Mouse (Mus musculus) CH12.LX (cell line): ENCODE data around the gene Insm1. TPM values are rescaled to one million over a fixed set of nuclear protein-coding genes. Genes with fewer than 3 reads are reported as not detected.

ENCODE experiments used
- DNase-seq: peaks from one replicate; pipeline ENCODE4 v3.0.0-alpha.2; 2013; ENCODE audit errors: extremely low read depth
- H3K27ac ChIP-seq: 2 replicates; pipeline ENCODE4 v1.5.1; 2012; ENCODE audit warnings: low read depth, mild to moderate bottlenecking, control low read depth, moderate library complexity; ENCODE audit not compliant: insufficient read depth
- H3K27me3 ChIP-seq: replicated peaks from 2 replicates; pipeline ENCODE3; 2012; ENCODE audit warnings: inconsistent platforms
- H3K36me3 ChIP-seq, 2 experiments: replicated peaks in 1 of 2; 2 replicates each; pipeline versions ENCODE3 to v1.6.1; 2012; ENCODE audit warnings: inconsistent platforms in 1 of 2, low read length in 1 of 2, mild to moderate bottlenecking in 1 of 2, mixed read lengths in 1 of 2, moderate library complexity in 1 of 2; ENCODE audit not compliant: control insufficient read depth in 1 of 2, insufficient read depth in 1 of 2
- H3K4me1 ChIP-seq, 2 experiments: 2 replicates each; pipeline ENCODE4 v1.6.1; 2012; ENCODE audit warnings: inconsistent platforms in 1 of 2, moderate library complexity in 1 of 2; ENCODE audit not compliant: insufficient read depth in 2 of 2, control insufficient read depth in 1 of 2
- H3K4me2 ChIP-seq: 2 replicates; pipeline ENCODE4 v1.6.1; 2012; ENCODE audit warnings: low read depth, mild to moderate bottlenecking, control low read depth; ENCODE audit not compliant: poor library complexity, insufficient read depth, severe bottlenecking
- H3K4me3 ChIP-seq, 3 experiments: fragments of 150-350 bp in 1 of 3; sonication (generic) in 1 of 3; replicated peaks in 1 of 3; 2 replicates each; pipeline versions ENCODE3 to v1.5.1; 2011 to 2012; ENCODE audit warnings: low read depth in 2 of 3, low read length in 2 of 3, mild to moderate bottlenecking in 2 of 3, moderate library complexity in 2 of 3, control low read depth in 1 of 3, improper control_type of control experiment in 1 of 3, inconsistent platforms in 1 of 3, mixed read lengths in 1 of 3; ENCODE audit not compliant: poor library complexity in 1 of 3
- H3K79me2 ChIP-seq: replicated peaks from 2 replicates; pipeline ENCODE4 v1.6.1; 2012; ENCODE audit warnings: mild to moderate bottlenecking, moderate library complexity; ENCODE audit not compliant: control insufficient read depth, poor library complexity, insufficient read depth, severe bottlenecking; ENCODE audit errors: extremely low read depth
- H3K9ac ChIP-seq: 2 replicates; pipeline ENCODE4 v1.6.1; 2012; ENCODE audit warnings: low read depth, mild to moderate bottlenecking, control low read depth, moderate library complexity; ENCODE audit not compliant: insufficient read depth
- H3K9me3 ChIP-seq: replicated peaks from 2 replicates; pipeline ENCODE3; 2012; ENCODE audit warnings: low read length, inconsistent platforms, mixed read lengths
- CHD1 ChIP-seq: IDR thresholded peaks from 2 replicates; pipeline ENCODE4 v1.6.1; 2012; ENCODE audit warnings: low read depth, low read length, improper control_type of control experiment, inconsistent platforms
- CTCF ChIP-seq, 2 experiments: IDR thresholded peaks in 1 of 2; conservative IDR thresholded peaks in 1 of 2; 2 replicates each; pipeline ENCODE4 v1.5.1; 2011 to 2012; ENCODE audit warnings: low read depth in 2 of 2, low read length in 2 of 2, improper control_type of control experiment in 1 of 2, inconsistent platforms in 1 of 2, mild to moderate bottlenecking in 1 of 2, moderate library complexity in 1 of 2
- E2F4 ChIP-seq: IDR thresholded peaks from 2 replicates; pipeline ENCODE4 v1.6.1; 2011; ENCODE audit warnings: low read depth, low read length, improper control_type of control experiment; ENCODE audit not compliant: insufficient replicate concordance
- ELF1 ChIP-seq: IDR thresholded peaks from 2 replicates; pipeline ENCODE4 v1.6.1; 2014; ENCODE audit warnings: low read depth, mild to moderate bottlenecking, inconsistent platforms, low read length, improper control_type of control experiment
- GABPA ChIP-seq: IDR thresholded peaks from 2 replicates; pipeline ENCODE4 v1.6.1; 2012; ENCODE audit warnings: low read depth, low read length, improper control_type of control experiment, inconsistent platforms; ENCODE audit not compliant: insufficient replicate concordance
- HCFC1 ChIP-seq: IDR thresholded peaks from 2 replicates; pipeline ENCODE4 v1.6.1; 2012; ENCODE audit warnings: low read depth, mild to moderate bottlenecking, inconsistent platforms, low read length, improper control_type of control experiment
- IRF4 ChIP-seq: IDR thresholded peaks from 2 replicates; pipeline ENCODE4 v1.6.1; 2014; ENCODE audit warnings: low read depth, mild to moderate bottlenecking, inconsistent platforms, low read length, improper control_type of control experiment
- KAT2A ChIP-seq: IDR thresholded peaks from 2 replicates; pipeline ENCODE4 v1.6.1; 2012; ENCODE audit warnings: low read length, improper control_type of control experiment, inconsistent platforms; ENCODE audit not compliant: insufficient replicate concordance
- MAFK ChIP-seq: IDR thresholded peaks from 2 replicates; pipeline ENCODE4 v1.6.1; 2011; ENCODE audit warnings: low read length, improper control_type of control experiment; ENCODE audit not compliant: insufficient replicate concordance
- MAX ChIP-seq: IDR thresholded peaks from 2 replicates; pipeline ENCODE4 v1.6.1; 2011; ENCODE audit warnings: low read length, improper control_type of control experiment
- MAZ ChIP-seq: IDR thresholded peaks from 2 replicates; pipeline ENCODE4 v1.6.1; 2012; ENCODE audit warnings: low read depth, mild to moderate bottlenecking, inconsistent platforms, low read length, improper control_type of control experiment, moderate library complexity
- MXI1 ChIP-seq: IDR thresholded peaks from 2 replicates; pipeline ENCODE4 v1.6.1; 2011; ENCODE audit warnings: mild to moderate bottlenecking, low read depth, low read length, improper control_type of control experiment
- NELFE ChIP-seq: IDR thresholded peaks from 2 replicates; pipeline ENCODE4 v1.6.1; 2011; ENCODE audit warnings: low read depth, low read length, improper control_type of control experiment
- POLR2AphosphoS2 ChIP-seq: IDR thresholded peaks from 2 replicates; pipeline ENCODE4 v1.6.1; 2011; ENCODE audit warnings: low read depth, low read length, improper control_type of control experiment
- RAD21 ChIP-seq: IDR thresholded peaks from 2 replicates; pipeline ENCODE4 v1.6.1; 2011; ENCODE audit warnings: low read depth, mild to moderate bottlenecking, low read length, improper control_type of control experiment, moderate library complexity
- SIN3A ChIP-seq: IDR thresholded peaks from 2 replicates; pipeline ENCODE4 v1.6.1; 2012; ENCODE audit warnings: low read length, improper control_type of control experiment, inconsistent platforms
- TCF12 ChIP-seq: IDR thresholded peaks from 2 replicates; pipeline ENCODE4 v1.6.1; 2014; ENCODE audit warnings: low read depth, mild to moderate bottlenecking, inconsistent platforms, low read length, improper control_type of control experiment
- UBTF ChIP-seq: IDR thresholded peaks from 2 replicates; pipeline ENCODE4 v1.6.1; 2012; ENCODE audit warnings: low read depth, mild to moderate bottlenecking, inconsistent platforms, low read length, improper control_type of control experiment, moderate library complexity
- USF1 ChIP-seq: IDR thresholded peaks from 2 replicates; pipeline ENCODE4 v1.6.1; 2014; ENCODE audit warnings: low read depth, mild to moderate bottlenecking, inconsistent platforms, low read length, improper control_type of control experiment
- USF2 ChIP-seq: conservative IDR thresholded peaks from 2 replicates; pipeline ENCODE4 v1.6.1; 2011; ENCODE audit warnings: low read depth, low read length, improper control_type of control experiment
- ZC3H11A ChIP-seq: IDR thresholded peaks from 2 replicates; pipeline ENCODE4 v1.6.1; 2012; ENCODE audit warnings: low read depth, mild to moderate bottlenecking, inconsistent platforms, low read length, improper control_type of control experiment
- ZKSCAN1 ChIP-seq: IDR thresholded peaks from 2 replicates; pipeline ENCODE4 v1.6.1; 2012; ENCODE audit warnings: low read depth, inconsistent platforms, low read length, improper control_type of control experiment, borderline replicate concordance
- dilution Hi-C: fragments of 300-500 bp; cut with MboI; formaldehyde crosslinking; loops from 2 replicates; pipeline ENCODE4 v1.14.3; 2020; ENCODE audit warnings: low sequenced_read_pairs; ENCODE audit not compliant: extremely low pct_unique_long_range_greater_than_20kb, extremely low pct_ligation_motif_present
- in situ Hi-C: fragments of 300-500 bp; cut with MboI; formaldehyde crosslinking; loops from 3 replicates; pipeline ENCODE4 v1.14.3; 2019; ENCODE audit warnings: low sequenced_read_pairs, low pct_ligation_motif_present, low pct_unique_long_range_greater_than_20kb, mixed read lengths
- polyA plus RNA-seq: library from polyadenylated mRNA; unstranded; fragments of >175 nt; gene quantifications from 2 replicates; pipeline ENCODE4 v1.2.1, GENCODE M21; 2012; ENCODE audit warnings: low read depth; ENCODE audit not compliant: insufficient read length
- total RNA-seq, 2 experiments: library from RNA; depleted of rRNA; stranded (reverse); fragments of 300-350 nt in 1 of 2; fragments of >200 nt in 1 of 2; gene quantifications; 2 replicates each; pipeline ENCODE4 v1.2.3; 2012 to 2014

The Insm1 gene
- total and polyA plus RNA-seq, 3 experiments = not detected

DNA sequence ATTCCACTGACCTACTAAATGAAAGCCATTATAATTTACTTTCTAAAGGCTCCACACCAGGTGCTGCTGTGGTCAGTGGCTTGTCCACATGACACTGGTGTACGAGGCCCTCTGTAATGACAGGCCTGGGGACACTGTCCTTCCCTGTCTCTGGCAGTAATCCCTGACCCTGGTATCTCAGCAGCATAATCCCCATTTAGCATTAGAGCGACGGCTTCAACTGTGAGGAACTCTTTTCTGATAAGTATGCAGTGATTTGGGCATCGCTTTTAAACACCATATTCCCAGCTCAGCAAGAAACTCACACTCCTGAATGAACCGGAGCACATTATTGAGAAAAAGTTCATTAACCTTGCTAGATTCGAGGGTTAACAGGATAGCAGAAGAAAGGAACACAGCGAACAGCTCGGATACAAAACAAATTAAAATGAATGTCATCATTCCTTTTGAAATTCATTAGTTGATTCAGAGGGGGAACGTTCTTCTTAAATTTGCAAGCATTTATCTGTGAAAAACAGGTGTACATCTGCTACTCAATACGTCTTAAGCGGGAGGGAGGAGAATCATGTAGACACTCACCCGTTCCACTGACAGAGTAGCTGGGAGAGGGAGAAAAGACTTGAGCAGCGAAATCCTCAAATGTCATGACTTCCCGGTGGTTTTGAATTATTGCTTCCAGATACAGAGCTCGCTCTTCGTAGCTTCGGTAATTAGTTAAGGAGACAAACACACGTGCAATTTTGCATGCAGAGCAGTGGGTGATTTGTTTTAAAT lies 38.3 kb downstream of the Insm1 start:
- peaks cover 20 to 90% of the 10 kb centered on the region in 2 experiments for H3K4me1 ChIP-seq
- no peak overlapping the region for H3K4me2 ChIP-seq
- H3K27ac ChIP-seq = no peak overlapping the region
- H3K27me3 ChIP-seq = no peaks in the 10 kb centered on the region
- H3K36me3 ChIP-seq = peaks cover 0 to 19% of the 10 kb centered on the region in 2 experiments
- H3K4me3 ChIP-seq = no peak overlapping the region
- H3K9me3 ChIP-seq = no peaks in the 10 kb centered on the region
- dilution Hi-C loops = no loop called here
- H3K9ac ChIP-seq = no peak overlapping the region
- TF ChIP-seq MAX = no peak
- no peak for TF ChIP-seq E2F4
- TF ChIP-seq ELF1 = no peak
- TF ChIP-seq USF1 = no peak
- no peak for TF ChIP-seq POLR2AphosphoS2
- TF ChIP-seq MAZ = no peak
- TF ChIP-seq RAD21 = no peak
- TF ChIP-seq HCFC1 = no peak
- no peak for TF ChIP-seq USF2
- no peak for TF ChIP-seq ZKSCAN1
- TF ChIP-seq IRF4 = no peak
- no peak for TF ChIP-seq ZC3H11A
- TF ChIP-seq NELFE = no peak
- no peak for TF ChIP-seq TCF12
- H3K79me2 ChIP-seq = no peaks in the 10 kb centered on the region
- in situ Hi-C loops = loop anchor here (10.0 kb wide), 1 partner anchor 155 kb away; no protein-coding TSS in a partner anchor
- no peak for DNase-seq

DNA sequence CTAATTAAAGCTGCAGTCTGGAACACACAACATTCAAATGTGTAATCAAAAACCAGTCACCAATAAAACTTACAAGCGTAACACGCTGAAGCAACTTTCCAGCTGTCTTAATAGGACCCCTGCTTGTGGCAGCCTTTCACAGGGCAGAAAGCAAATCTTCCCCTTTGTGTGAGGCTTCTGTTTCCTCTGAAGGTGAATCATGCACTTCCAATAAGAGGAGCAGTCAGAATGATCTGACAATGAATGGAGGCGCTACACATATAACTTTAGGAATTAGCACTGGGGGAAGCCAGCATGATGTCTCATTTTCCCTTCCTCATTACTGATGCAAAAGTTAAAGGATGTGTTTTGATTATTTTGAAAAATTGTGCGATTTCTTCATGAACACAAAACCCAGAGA lies 39.4 kb downstream of the Insm1 start:
- no peaks in the 10 kb centered on the region for H3K9me3 ChIP-seq
- in situ Hi-C loops (loop anchor here (10.0 kb wide), 1 partner anchor 154 kb away; no protein-coding TSS in a partner anchor), dilution Hi-C loops (no loop called here)
- TF ChIP-seq SIN3A (no peak), CTCF (conservative IDR thresholded peaks at IDR 0.05 in 1 of 2, IDR thresholded peaks at IDR 0.05 in 1 of 2; ENCODE audit: low read depth in 2 of 2, low read length in 2 of 2) (no peak), CHD1 (no peak), UBTF (no peak), GABPA (no peak), MAFK (no peak), USF2 (no peak), KAT2A (no peak), HCFC1 (no peak), IRF4 (no peak), MAZ (no peak), MXI1 (no peak)
- peaks cover 0 to 18% of the 10 kb centered on the region in 2 experiments for H3K36me3 ChIP-seq
- H3K4me1 ChIP-seq = peaks cover 22 to 90% of the 10 kb centered on the region in 2 experiments
- no peak overlapping the region for H3K9ac ChIP-seq
- no peaks in the 10 kb centered on the region for H3K27me3 ChIP-seq
- H3K4me2 ChIP-seq = no peak overlapping the region
- no peaks in the 10 kb centered on the region for H3K79me2 ChIP-seq
- no peak for DNase-seq
- no peak overlapping the region for H3K4me3 ChIP-seq
- H3K27ac ChIP-seq = no peak overlapping the region
